Mouse (Mus musculus): ENCODE data around the gene Arid1b.

Arid1b gene

DNA sequence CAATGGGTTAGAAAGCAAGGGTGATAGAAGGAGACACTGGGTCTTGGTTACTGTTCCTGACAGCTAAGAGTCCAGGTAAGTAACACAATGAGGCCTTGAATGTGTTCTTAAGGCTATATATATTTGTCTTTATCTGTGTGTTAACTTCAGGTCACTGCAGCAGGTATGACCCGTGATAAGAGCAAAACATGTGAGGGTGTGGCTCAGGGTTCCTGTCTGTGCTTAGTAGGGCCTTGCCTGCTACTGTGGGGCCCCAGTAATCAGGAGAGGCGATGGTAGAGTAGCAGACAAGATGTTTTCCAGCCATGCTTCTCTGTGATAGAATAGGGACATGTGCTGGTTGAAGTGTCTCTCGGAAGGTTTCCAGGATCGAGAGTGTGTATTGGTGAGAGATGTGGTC lies 118.0 kb downstream of the Arid1b start:
- no peak for DNase-seq (ENCODE audit: low read depth, low spot score)

DNA sequence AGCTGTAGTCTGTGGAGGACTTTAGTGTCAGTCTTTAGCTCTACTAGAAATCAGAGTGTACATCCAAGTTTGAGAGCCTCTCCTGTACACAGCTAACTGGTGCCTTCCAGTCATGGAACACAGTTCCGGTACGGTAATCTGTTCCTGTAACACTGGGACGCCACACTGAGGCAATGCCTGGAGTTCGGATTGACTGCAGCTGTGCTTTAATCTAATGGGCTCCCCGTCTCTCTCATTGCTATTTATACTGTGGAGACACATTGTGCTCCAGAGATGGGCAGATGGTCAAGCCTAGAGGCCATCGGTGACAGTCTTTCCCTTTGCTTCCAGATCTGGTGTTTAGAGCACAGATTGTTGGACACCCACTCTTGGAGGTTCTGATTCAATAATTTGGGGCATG lies 121.8 kb downstream of the Arid1b start:
- DNase-seq (ENCODE audit: low read depth, low spot score) = peak; percentile 57

DNA sequence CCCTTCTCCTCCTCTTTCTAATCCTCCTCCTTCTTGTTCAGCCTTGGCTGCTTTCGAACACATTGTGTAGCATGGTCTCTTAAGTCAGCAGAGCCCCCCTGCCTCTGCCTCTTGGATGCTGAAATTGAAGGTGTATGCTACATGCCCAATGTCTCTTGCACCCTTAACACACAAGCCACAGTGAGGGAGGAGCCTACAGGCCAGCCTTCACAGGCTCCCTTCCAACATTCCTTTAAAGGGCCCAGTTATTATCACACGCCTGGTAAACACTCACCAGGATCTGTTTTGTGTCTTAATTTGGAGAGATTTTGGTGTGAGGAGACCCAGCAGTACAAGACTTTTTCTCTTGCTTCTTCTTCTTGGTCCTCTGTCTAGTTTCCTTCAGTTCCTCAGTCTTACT lies 122.9 kb downstream of the Arid1b start:
- no peak for DNase-seq (ENCODE audit: low read depth, low spot score)

DNA sequence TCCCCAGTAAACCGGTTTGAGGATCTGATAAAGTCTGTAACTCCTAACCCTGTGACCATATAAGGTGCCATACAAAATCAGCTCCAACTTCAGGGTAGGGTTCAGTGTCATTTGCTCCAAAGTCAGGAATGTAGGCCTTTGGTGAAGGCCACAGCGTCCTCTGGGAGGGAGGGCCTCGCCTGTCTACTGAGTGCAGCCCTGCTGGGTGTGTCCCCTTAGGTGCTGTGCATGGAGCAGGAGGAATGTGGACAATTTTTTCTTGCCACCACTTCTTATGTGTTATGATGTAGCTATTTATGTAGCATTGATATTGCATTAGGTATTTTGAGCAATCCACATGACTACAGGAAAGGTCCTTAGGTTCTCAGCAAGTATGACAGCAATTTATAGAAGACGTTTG lies 124.0 kb downstream of the Arid1b start:
- no peak for DNase-seq (ENCODE audit: low read depth, low spot score)

DNA sequence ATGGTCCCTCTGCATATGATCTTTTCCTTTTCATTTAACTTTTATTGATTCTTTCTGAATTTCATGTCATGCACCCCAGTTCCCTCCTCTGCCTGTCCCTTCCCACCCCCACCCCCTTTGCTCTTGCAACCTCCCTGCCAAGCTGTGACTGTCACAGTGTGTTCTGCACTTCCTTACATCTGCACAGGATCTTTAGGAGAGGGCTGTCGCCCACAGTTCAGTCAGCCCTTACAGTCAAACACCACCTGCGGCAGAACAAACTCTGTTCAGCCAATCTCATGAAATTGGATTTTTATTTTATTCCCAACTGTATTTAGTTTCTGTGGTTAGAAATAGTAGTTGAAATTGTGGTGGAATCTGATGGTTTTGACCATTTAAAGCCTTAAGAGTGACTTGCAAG lies 130.5 kb downstream of the Arid1b start:
- no peak for DNase-seq (ENCODE audit: low read depth, low spot score)

DNA sequence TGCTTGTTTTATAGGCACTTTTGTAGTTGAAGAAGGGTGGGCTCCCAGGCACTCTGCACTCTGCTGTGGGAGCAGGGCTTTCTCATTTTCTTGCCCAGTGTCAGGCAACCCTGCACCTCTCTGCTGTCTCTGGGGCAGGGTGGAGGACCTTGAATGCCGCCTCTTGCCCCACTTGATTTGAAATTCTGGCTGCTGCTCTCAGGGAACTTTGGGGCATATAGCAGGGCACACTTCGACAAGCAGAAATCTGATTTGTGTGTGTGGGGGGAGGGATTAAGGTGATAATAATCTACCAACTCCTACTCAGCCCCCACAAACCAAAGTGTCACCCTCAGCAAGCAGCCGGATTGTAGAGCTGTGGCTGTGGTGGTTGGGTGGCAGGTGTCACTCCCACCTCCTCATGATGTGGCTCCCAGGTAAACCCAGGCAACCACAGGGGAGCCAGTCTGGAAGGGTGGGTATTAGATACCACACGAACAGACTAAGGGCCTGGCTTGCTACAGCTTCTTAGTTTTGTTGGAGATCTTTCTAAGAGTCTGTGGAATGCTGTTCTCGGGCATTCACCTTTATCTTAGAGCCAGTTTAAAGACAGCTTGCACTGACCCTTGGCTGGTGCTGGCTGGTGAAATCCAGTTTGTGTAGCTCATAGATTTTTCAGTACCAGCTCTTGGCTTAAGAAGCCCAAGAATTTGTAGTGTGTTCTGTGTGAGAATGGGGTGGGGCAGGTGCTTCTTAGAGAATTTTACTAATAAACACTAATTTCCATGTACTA lies 131.1 kb downstream of the Arid1b start:
- DNase-seq (ENCODE audit: low read depth, low spot score) = no peak

DNA sequence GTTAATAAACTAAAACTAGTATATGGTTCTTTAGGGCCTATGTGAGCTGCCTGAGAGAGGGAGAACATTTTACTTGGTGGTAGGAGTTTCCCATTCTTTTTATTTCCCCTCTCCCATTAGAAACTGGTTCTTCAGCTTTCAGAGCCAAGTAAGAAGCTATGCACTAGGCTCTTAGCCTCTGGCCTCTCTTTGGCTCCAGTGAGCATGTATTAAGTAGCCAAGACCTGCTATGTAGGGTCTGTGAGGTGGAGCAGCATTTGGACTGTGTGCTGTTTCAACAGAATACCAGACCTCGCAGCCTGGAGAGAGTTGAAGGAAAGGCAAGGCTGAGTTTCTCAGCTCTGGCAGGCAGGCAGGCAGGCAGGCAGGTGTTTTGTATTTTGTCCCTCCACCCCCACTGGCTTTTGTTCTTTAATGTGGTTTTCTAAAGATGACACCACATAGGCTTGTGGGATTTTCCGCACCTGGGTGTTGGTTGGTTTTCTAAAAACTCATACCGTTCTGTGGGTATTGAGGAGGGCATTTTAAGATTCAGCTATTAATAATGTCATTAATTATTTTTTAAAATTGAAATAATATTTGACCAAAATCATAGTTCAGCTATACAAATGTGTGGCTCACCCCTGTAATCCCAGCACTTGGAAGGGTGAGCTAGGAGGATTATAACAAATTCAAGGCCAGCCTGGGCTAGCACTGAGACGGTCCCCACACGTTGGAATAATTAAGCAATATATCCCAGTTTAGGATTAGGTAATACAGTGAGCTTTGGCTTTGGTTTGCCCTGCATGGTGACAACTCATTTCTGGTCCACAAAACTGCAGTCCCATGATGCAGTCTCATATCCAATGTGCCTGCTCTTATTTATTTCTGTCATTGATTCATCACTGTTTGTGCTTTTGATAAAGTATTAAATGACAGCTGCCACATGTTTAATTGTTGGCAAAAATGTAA lies 132.0 kb downstream of the Arid1b start:
- DNase-seq (ENCODE audit: low read depth, low spot score) = no peak

DNA sequence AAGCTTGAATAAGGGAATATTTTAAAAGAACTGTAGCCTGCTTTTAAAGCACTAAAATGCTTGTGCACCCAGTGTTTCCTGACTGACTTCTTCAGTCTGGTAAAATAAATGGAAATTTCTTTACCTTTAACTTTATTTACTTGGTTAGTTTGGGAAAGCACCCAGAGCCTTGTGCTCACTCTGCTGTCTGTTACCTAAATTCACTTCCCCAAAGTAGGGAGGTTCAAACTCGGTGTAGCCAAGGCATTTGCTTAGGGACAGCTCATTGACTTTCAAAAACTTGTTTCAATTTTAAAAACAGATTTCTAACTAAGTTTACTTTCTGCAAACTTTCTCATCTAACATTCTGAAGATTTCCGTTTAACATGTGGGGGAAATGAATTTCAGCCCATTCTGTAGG lies 135.5 kb downstream of the Arid1b start:
- no peak for DNase-seq (ENCODE audit: low read depth, low spot score)

DNA sequence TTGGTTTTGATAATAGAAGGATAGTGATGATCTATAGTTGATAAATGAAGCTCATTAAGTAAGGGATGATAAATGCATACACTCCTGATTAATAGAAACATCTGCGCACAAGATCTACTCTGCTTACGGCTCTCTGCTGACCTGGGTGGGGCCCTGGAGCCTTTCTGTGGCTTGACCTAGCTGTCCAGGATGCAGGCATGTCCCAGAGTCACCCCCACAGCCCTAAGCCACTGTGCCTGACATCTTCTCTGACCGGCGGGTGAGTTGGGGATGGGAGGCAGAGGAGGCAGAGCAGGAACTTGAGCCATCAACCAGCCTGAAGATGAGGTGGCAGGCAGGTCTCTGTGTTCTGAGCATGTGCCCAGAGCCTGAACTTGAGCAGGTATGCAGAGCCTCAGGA lies 136.0 kb downstream of the Arid1b start:
- no peak for DNase-seq (ENCODE audit: low read depth, low spot score)

DNA sequence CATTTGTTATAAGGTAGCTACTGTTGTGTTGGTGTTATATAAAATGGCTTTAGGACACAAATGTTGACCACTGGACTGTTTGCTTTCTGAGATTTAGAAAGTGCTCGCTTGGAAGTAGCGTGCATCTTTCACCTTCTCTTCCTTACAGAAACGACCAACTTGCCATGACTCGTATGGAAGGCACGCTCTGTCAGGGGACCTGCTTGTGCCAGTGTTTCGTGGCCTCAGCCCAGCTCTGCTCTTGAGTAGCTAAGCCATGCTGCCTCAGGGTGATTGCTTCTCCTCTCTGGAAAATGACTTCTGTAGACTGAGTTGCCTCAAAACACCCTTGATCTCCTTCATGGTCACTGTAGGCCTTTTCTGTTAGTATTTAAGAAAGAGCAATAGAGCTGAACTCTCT lies 137.6 kb downstream of the Arid1b start:
- DNase-seq (ENCODE audit: low read depth, low spot score) = no peak

DNA sequence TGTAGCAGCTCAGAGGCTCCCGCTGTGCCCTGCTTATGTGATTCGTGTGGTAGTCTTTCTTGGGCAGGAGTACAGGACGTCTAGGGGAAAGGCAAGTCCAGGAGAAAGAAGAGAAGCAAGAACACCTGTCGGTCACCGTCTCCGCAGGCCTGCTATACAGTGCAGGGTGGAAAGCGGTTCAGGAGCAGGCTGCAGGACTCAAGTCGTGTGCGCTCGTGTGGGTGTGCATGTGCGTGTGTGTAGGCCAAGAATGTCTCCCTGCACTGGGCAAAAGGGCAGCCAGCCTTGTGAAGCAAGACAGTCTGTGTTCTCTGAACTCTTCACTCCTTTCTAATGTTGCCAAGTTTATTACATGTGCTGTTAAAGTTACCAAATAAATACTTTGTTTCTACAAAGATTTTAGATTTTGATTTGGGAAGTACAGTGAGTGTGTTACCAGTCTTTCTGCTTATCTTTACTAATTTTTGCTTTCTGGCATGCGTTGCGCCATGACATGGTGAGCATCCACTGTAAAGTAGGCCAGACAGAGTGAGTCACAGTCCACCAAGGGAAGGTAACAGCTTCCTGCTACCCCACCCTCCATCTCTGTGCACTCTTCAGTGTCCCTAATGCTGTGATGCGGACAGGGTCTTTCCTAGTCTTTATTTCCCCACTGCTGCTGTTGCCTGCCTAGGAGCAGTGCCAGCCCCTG lies 138.3 kb downstream of the Arid1b start:
- peak; percentile 76 for DNase-seq (ENCODE audit: low read depth, low spot score)

DNA sequence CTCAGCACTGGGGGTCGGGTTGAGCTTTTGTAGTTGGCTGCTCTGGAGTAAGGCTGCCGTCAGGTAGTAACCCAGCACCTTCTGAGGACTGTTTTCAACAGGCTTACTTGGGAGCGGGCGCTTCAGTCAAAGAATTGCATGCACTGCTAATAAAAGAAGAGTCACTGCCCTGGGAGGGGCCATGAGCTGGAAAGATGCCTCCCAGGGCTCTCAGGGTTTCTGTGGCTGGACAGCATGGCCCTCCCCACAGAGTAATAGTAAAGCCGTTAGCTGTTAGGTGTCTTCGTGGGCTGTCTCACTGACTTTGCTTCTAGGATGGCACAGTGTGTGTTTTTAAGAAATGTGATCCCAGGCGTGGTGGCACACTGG lies 138.8 kb downstream of the Arid1b start:
- DNase-seq (ENCODE audit: low read depth, low spot score) = no peak

DNA sequence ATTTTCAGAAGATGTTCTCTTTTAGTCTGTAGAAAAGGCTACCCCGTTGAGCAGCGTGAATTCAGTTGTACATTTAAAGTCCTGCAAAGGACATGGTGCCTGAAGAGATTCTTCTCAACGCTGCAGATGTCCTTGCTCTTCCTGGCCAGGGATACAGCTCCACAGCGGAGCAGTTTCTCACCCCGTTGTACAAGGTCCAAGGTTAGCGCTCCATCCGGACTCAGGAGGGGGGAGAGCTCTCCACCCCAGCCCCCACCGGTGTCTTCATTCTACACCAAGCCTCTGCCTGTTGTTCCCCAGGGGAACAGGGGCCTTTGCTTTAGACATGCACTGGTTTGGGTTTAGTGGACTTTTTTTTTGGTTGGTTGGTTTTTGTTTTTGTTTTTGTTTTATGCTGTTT lies 139.7 kb downstream of the Arid1b start:
- no peak for DNase-seq (ENCODE audit: low read depth, low spot score)

DNA sequence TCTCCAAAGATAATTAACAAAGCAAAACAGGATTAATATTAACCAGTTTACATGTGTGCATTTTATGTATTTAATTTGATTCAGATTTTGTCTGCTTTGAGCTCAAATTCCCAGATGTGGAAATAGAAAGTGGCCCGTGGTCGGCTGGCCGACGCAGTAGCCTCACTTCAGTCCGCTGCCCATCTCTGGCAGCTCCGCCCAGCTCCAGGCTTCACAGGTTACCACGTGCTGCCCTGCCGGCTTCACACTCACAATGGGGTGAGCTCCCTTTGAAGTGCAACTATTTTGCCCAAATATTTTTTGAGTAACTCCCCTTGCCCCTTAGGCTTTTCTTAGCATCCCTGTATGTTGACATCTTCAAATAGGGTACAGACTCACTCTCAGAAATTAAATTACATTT lies 140.1 kb downstream of the Arid1b start:
- no peak for DNase-seq (ENCODE audit: low read depth, low spot score)

DNA sequence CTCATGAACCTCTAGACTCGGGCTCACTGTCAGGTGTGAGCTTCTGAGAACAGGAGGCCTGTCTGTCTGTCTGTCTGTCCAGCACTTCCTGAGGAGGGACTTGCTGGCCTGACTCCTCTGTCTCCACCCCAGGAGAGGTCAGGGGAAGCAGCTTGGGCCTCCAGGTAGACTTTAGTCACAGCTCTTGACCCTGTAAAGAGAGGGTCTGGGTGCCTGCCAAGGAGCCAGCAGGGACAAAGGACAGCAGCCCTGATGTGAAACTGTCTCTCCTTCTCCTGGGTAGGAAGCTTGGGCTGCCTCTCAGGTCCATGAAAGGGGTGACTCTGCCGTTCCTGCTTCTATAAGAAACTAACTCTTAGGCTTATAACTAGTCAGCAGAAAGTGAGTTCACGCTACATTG lies 143.8 kb downstream of the Arid1b start:
- peak; percentile 20 for DNase-seq (ENCODE audit: low read depth, low spot score)

DNA sequence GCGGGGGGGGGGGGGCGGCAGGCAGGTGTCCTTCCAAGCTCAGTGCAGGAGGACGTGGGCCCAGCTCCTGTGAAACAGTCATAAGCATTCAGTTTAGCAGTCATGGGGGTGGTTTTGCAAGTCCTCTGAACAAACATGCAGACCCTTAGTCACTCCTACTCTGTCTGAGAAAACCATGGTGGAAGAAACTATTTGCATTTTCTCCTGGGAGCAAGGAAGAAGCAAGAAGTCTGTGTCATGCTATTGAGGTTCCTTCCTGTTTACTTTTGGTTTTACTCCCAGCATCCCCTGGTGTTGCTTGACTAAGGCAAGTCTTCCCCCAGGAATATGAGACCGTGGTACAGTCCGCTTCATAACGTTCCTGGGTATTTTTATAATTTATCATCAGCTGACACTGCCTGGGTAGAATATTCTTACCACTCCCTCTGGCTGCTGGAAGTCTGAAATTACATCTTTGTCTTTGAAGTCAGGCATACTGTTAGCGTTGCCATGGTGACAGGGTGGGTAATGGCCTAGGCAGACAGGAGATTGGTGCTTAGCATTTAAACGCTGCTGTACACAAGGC lies 144.6 kb downstream of the Arid1b start:
- peak; percentile 94 for DNase-seq (ENCODE audit: low read depth, low spot score)

DNA sequence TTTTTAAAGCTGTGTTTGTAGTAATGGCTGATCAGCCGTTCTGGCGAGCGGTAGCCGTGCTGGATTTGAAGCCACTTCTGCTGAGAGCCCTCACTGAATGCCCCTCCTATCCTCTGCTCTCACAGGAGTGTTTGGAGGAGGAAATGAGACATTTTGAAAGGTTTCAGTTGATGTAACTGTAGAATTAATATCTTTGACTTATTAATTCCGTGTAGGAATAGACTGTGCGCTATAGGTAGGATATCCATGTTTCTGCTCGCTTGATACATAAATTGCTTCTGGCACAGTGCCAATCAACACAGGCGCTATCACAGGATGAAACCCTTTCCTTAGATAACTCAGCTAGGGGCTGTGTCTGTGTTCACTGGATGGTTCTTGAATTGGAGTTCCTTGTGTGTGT lies 145.4 kb downstream of the Arid1b start:
- DNase-seq (ENCODE audit: low read depth, low spot score) = no peak

DNA sequence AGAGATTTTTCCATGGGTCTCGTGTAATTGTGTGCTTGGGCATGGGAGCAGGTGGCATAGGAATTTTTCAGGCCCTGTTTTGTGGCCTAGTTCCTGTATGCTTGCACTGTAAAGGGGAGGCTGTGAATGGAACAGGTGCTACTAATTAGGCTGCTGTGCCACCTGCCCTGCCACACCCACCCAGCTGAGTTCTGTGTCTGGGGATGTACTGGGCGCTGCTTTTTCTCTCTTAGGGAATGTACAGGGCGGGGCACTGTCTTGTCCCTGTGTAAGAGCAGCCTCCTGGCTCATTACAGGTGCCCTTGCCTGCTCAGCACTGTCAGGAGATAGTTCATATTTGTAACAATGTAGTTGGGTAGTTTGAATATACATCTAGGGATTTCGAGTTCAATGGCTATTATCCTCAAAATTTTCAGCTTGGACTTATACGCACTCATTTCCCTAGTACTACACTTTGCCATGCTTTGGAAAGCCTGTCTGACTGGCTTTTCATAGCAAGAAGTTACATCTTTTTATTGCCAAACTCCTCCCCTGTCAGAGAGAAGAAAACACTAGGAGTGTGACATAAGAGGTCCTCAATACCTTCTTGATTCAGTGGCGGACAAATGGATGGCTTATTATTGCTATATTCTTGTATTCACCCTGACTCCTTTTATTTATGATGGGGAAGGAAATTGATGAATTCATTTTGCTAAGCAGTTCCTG lies 149.8 kb downstream of the Arid1b start:
- no peak for DNase-seq (ENCODE audit: low read depth, low spot score)

DNA sequence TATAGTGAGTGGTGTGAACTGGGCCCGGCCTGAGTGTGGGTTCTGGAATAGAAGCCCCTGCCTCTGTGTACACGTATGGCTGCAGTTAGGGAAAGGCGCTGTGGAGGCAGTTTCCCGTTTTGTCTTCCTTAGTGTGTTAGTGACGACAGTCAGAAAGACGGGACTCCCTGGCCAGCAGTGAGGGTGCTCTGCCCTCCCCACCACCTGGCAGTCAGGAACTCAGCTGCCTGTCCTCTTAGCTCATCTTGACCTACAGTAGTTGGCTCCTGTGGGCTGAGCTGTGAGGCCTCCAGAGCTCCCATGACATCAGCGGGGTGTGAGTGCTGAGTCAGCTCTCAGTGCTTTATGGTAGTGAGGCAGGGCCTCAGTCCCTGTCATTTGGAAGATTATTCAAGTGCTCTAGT lies 156.5 kb downstream of the Arid1b start:
- DNase-seq (ENCODE audit: low read depth, low spot score) = peak; percentile 87

DNA sequence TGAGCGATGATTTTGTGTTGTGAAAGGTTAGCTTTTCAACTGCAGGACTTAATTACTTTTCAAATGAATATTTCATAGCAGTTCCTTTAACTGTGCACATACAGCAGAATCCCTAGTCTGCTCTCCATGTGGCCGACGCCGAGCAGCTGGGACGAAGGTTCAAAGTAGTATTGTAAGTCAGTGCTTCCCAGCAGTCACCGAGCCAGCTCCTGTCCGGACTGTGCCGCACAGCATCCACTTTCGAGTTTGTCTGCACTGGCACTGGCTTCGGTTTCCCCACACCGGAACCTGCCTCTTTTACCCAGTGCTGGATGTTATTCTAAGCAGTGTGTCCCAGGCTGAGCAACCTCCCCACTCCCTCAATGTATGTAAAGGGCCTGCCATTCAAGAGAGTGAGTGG lies 157.7 kb downstream of the Arid1b start:
- no peak for DNase-seq (ENCODE audit: low read depth, low spot score)

DNA sequence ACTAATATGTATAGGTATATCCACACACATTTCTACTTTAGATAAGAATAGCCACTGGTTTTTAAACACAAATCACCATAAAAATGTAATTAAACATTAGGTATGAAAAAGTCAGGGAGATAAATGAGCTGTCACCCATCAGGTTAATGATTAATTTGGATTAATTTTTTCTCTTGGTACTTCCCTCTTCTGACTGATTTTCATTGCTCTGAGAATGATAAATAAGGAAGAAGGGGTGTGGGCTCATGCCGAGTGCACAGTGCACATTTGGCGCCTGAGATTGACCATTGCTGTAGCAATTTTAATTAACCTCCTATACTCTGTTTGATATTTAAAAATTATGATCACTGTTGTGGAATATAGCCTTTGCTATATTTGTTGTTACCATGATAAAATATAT lies 159.3 kb downstream of the Arid1b start:
- DNase-seq (ENCODE audit: low read depth, low spot score) = no peak
